Mouse (Mus musculus): ENCODE measurements around the gene Brsk2. TPM values are rescaled to one million over a fixed set of nuclear protein-coding genes. Genes with fewer than 3 reads are reported as not detected.

Brsk2 gene
- polyA plus RNA-seq, 1 experiment from 2014 or later = 18.6 TPM

- Histone ChIP-seq H3K27ac (no peak overlapping the region), H3K9me3 (replicated peaks) (no peaks in the 10 kb centered on the region), H3K4me2 (replicated peaks) (no peak overlapping the region), H3K4me3 (no peak overlapping the region), H3K4me1 (no peaks in the 10 kb centered on the region; the same call in 1 of the 2 replicates), H3K9ac (no peak overlapping the region), H3K36me3 (no peaks in the 10 kb centered on the region), H3K27me3 (no peaks in the 10 kb centered on the region)
- no peak for ATAC-seq (ENCODE audit: low FRiP score)
- WGBS = 35% methylated on average over 2 of the region's 2 CpGs
Observed at GRCm38 (mm10) chr7:142045344-142045743, 95.8 kb downstream of the Brsk2 start.

DNA sequence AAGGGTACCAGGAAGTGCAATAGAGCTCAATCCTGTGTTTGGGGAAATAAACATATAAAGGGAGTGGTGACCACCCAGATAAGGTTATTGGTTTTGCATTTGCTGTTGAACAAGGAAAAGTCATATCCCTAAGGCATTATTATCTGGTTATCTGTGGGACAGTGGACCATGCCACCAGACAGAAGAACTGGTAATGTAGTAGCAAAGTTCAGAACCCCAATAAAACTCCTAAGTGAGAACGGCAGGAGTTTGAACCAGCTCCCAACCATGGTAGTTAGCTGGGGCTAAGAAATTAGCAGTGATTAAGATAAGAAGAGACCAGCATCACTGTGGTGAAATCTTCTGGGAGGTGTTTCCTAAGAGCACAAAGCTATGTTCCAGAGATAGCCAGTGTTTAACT lies 96.4 kb downstream of the Brsk2 start:
- H3K4me2 ChIP-seq (replicated peaks) = no peak overlapping the region
- no peak overlapping the region for H3K9ac ChIP-seq
- WGBS = 87% methylated on average over 1 of the region's 1 CpGs
- no peaks in the 10 kb centered on the region for H3K27me3 ChIP-seq
- no peaks in the 10 kb centered on the region; the same call in 1 of the 2 replicates for H3K4me1 ChIP-seq
- ATAC-seq (ENCODE audit: low FRiP score) = no peak
- no peaks in the 10 kb centered on the region for H3K9me3 ChIP-seq (replicated peaks)
- no peaks in the 10 kb centered on the region for H3K36me3 ChIP-seq
- no peak overlapping the region for H3K4me3 ChIP-seq
- no peak overlapping the region for H3K27ac ChIP-seq

GRCm38 (mm10) chr7:142050536-142050935 lies 101.0 kb downstream of the Brsk2 start:
- H3K9ac ChIP-seq = no peak overlapping the region
- no peak overlapping the region for H3K27ac ChIP-seq
- no peak overlapping the region for H3K4me3 ChIP-seq
- H3K27me3 ChIP-seq = no peaks in the 10 kb centered on the region
- H3K4me1 ChIP-seq = no peaks in the 10 kb centered on the region
- ATAC-seq (ENCODE audit: low FRiP score) = no peak
- no peak overlapping the region for H3K4me2 ChIP-seq (replicated peaks)
- H3K9me3 ChIP-seq (replicated peaks) = no peaks in the 10 kb centered on the region
- H3K36me3 ChIP-seq = peaks cover 8% of the 10 kb centered on the region; the same call in 1 of the 2 replicates

Small RNA genes within 50 kb of the gene (microRNA-seq; reads per million reads assigned to microRNA genes)
- gene Mir3104 = 0.81 reads per million

Other genes starting within 250 kb of the Brsk2 start
- gene Muc5ac, start 160.8 kb upstream of the Brsk2 start, polyA plus RNA-seq (2016; fragmentation: Nextera tagmentation; extraction: Ambion mirVana) = not detected in 2 replicates
- gene Muc5b, start 110.7 kb upstream of the Brsk2 start, polyA plus RNA-seq (2016; fragmentation: Nextera tagmentation; extraction: Ambion mirVana) = 0.05 and 0.07 TPM in 2 replicates
- gene Tollip, start 31.2 kb upstream of the Brsk2 start, polyA plus RNA-seq (2016; fragmentation: Nextera tagmentation; extraction: Ambion mirVana) = 65.1 and 67.3 TPM in 2 replicates
- 48.0 and 48.8 TPM in 2 replicates for gene Mob2, start 111.3 kb downstream of the Brsk2 start, polyA plus RNA-seq (2016; fragmentation: Nextera tagmentation; extraction: Ambion mirVana)
- gene Dusp8, start 146.1 kb downstream of the Brsk2 start, polyA plus RNA-seq (2016; fragmentation: Nextera tagmentation; extraction: Ambion mirVana) = 49.1 and 53.8 TPM in 2 replicates
- not detected in 2 replicates for gene Gm45618, start 171.0 kb downstream of the Brsk2 start, polyA plus RNA-seq (2016; fragmentation: Nextera tagmentation; extraction: Ambion mirVana)
- not detected in 2 replicates for gene Gm39115, start 186.3 kb downstream of the Brsk2 start, polyA plus RNA-seq (2016; fragmentation: Nextera tagmentation; extraction: Ambion mirVana)
- gene Gm45337, start 194.9 kb downstream of the Brsk2 start, polyA plus RNA-seq (2016; fragmentation: Nextera tagmentation; extraction: Ambion mirVana) = not detected in 2 replicates
- not detected in 2 replicates for gene Gm29735, start 207.4 kb downstream of the Brsk2 start, polyA plus RNA-seq (2016; fragmentation: Nextera tagmentation; extraction: Ambion mirVana)
- gene Gm4553, start 216.0 kb downstream of the Brsk2 start, polyA plus RNA-seq (2016; fragmentation: Nextera tagmentation; extraction: Ambion mirVana) = not detected in 2 replicates
- gene Krtap5-2, start 226.3 kb downstream of the Brsk2 start, polyA plus RNA-seq (2016; fragmentation: Nextera tagmentation; extraction: Ambion mirVana) = not detected in 2 replicates
- gene Gm10153, start 240.6 kb downstream of the Brsk2 start, polyA plus RNA-seq (2016; fragmentation: Nextera tagmentation; extraction: Ambion mirVana) = not detected in 2 replicates

All from hindbrain, embryonic 12.5 days (tissue).